Mouse (Mus musculus): ENCODE measurements at regions not wholly inside any gene's neighbourhood (a gene's known extent, or its start where the extent isn't known, plus 50 kb on each side); places are given as distances from the start of the nearest gene placed in this dataset.

- ATAC-seq (replicated peaks; ENCODE audit: low read depth, poor library complexity, severe bottlenecking), result no peak
These were observed 164.9 kb downstream of the Gas1 start for GRCm38 (mm10) chr13:60012046-60012813.

GRCm38 (mm10) chr13:60011092-60011491 lies 166.1 kb downstream of the Gas1 start:
- no peak for ATAC-seq (replicated peaks; ENCODE audit: low read depth, poor library complexity, severe bottlenecking)

- no peak for ATAC-seq (replicated peaks; ENCODE audit: low read depth, poor library complexity, severe bottlenecking)
These were observed 169.6 kb downstream of the Gas1 start for GRCm38 (mm10) chr13:60007593-60007992.

GRCm38 (mm10) chr13:60007031-60007430 lies 170.1 kb downstream of the Gas1 start:
- ATAC-seq (replicated peaks; ENCODE audit: low read depth, poor library complexity, severe bottlenecking), result no peak

DNA sequence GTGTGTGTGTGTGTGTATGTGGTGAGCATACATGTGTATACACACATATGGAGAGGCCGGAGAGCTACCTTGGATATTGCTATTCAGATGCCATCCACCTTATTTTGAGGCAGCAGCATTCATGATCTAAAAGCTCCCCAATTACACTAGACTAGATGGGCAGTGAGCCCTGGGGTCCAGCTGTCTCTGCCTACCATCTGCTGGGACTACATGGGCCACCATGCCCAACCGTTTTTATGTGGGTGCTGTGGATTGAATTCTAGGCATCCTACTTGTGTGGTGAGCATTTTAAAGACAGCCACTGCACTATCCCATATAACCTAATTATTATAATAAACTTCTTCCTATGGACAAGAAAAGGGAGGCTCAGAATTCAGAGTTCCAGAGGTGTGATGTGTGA lies 172.6 kb downstream of the Gas1 start:
- ATAC-seq (replicated peaks; ENCODE audit: low read depth, poor library complexity, severe bottlenecking), result no peak

DNA sequence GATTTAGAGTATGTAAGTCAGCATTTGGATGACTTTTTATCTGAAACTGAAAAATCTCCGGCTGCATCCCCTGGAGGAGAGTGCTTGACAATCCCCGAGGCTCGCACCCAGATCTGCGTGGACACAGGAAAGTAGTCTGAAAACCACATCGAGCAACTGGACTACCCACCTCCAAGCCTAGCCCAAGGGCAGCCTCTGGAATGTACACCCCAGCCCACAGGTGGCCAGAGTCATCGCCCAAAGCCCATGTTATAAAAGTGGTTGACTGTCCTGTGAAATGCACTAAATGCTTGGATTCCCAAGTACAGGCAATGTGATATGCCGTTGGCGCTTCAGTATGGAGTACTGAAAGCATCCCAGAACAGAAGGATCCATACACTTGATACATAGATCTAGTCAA lies 175.1 kb downstream of the Gas1 start:
- no peak for ATAC-seq (replicated peaks; ENCODE audit: low read depth, poor library complexity, severe bottlenecking)

GRCm38 (mm10) chr13:60001637-60002036 lies 175.5 kb downstream of the Gas1 start:
- no peak for ATAC-seq (replicated peaks; ENCODE audit: low read depth, poor library complexity, severe bottlenecking)

DNA sequence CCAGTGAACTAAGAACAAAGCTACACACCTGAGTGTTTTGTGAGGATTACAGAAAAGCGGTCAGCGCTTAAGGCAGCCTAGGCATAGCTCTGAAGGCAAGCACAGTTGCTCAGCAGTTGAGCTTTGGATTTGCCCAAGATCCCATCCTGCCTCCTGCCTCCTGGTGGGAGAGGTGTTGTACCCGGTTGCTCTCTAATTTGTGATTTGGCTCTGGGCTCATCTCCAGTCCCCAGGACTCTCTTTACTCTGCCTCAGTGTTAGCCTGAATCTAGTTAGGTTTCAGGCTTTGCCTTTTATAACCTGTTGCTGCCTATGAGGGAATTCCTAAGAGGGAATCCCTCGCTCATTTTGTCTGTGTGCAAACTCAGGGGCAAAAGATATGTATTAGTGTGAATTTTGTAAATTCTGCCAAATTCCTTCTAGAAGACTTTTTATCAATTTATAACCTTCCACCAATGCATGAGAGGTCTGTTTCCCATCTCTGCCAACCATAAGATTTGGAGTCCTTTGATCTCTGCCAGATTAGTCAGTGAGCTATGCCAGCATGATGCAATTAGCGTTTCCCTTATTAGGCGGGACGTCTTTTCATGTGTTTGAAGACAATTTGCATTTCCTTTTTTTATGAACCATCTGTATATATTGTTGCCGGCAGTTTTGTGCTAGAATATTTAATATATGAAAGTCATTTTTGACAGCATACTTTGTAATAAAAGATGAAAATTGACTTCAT lies 176.4 kb downstream of the Gas1 start:
- ATAC-seq (replicated peaks; ENCODE audit: low read depth, poor library complexity, severe bottlenecking), result no peak

DNA sequence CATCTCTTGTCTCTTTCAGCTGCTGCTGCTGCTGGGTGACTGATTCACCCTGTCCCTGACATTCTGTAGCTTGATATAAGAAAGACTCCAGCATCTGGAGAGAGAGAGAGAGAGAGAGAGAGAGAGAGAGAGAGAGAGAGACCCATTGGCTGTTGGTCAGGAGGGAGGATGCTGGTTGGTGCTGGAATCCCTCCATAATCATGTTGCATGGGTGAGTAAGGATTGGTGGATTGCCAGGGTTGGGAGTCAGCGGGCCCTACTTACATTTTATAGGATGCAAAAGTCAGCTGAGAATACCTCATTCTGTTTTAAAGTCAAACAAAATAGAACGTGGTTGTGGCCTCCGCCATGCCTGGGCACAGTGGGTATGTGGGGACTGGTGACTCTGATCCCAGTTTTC lies 174.5 kb upstream of the Tut7 start:
- ATAC-seq (replicated peaks; ENCODE audit: low read depth, poor library complexity, severe bottlenecking), result no peak

DNA sequence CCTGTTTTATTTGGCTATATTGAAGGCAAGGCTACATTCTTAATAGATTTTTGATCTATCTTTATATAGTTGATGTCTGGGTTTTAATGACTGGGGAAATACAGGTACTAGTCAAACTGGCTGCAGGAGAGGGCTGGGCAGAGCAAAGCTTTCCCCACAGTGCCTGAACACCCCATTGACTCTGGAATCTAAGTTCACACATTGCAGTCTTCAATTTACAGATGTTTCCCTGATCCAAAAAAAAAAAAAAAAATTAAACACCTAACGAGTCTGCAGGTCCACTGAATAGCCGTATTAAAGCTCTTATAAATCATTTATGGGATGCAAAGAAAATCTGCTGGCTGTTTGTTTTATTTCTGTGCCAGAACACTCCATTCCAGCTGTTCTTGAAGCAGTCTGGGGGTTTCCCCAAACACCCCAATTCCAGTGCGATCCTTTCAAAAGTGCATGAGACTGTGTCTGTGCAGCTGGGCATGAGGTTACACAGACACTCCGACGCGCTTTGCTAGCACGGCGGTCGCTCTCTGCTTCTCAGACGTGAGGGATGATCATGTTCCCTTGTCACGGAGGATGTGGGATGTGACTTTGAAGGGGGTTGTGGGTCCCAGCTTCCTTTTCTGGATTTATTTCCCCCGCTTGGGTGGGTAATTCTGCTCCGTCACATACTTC lies 173.3 kb upstream of the Tut7 start:
- no peak for ATAC-seq (replicated peaks; ENCODE audit: low read depth, poor library complexity, severe bottlenecking)

DNA sequence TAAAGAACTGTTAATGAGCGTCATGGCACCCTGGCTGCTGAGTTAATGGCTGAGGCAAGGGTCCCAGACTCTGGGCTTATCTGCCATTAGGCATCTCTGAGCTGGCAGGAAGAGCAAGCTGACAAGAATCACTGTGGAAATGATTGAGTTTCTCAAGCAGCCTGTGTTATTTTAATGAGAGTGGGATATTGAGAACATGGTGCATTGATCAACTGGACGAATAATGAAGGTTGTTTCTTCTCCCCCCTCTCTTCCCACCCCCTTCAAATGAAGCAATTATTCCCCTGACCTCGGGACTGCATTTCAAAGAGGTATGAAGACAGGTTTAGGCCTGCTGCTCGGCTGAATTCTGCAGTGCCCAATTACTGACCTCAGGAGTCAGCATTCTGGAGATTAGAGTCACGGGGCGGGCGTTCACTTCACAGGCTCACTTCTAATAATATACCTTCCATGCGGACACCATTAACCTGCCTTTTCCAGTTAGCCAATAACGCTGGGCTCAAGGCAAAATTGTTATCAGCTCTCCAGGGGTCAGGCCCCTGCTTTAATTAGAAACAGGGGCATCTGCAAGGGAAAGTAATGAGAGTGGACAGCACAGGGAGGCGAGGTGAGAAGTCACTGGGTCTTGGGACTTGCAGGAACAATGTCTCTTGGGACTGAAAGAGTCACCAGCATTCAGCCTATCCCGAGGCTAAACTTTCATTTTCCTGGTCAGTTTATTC lies 170.0 kb upstream of the Tut7 start:
- no peak for ATAC-seq (replicated peaks; ENCODE audit: low read depth, poor library complexity, severe bottlenecking)

- no peak for ATAC-seq (replicated peaks; ENCODE audit: low read depth, poor library complexity, severe bottlenecking)
These were observed 169.4 kb upstream of the Tut7 start for GRCm38 (mm10) chr13:59992346-59992745.

GRCm38 (mm10) chr13:59990402-59991280 lies 167.7 kb upstream of the Tut7 start:
- no peak for ATAC-seq (replicated peaks; ENCODE audit: low read depth, poor library complexity, severe bottlenecking)

DNA sequence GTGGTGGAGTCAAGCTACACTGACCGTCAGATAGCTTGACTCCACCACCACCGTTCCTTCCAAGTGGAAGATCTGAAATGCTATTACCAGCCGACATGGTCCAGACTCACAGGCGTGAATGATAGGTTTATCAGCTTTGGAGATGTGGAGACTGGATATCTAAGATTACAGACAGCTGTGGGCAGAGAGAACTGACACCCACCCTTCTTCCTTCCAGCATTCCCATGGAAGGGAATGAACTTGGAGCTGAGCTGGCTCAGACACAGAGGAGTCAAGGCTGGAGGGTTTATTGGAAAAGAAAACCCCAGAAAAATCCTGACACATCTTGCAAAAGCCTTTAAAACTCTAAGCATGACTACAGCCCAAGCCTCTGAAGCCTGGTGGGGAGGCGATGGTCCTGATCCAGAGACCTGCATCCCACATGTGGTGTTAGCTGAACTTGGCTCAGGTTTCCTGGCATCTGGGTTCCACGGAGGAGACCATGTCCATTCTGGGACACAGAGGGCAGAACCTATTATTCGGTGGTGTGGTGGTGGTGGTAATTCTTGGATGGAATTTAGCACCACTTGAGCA lies 165.5 kb upstream of the Tut7 start:
- ATAC-seq (replicated peaks; ENCODE audit: low read depth, poor library complexity, severe bottlenecking), result no peak

DNA sequence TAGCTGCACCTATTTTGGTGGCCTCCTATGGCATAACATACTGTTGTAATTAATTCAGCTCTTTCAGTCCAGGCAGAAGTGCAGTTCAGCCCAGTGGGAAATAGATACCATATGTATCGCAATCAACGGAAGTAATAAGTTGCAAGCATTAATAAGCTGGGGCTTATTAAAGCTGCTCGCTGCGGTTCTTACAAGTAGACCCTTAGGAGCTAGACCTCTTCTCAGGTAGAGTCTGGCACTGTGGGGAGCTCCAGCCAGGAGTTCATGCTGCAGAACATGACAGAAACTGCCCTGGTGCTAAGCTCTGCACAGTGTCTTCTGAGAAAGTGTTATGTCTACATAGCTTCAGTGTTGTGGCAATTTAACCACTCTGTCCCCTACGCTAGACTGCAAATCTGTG lies 153.5 kb upstream of the Tut7 start:
- no peak for ATAC-seq (replicated peaks; ENCODE audit: low read depth, poor library complexity, severe bottlenecking)

GRCm38 (mm10) chr13:59972093-59972427 lies 149.1 kb upstream of the Tut7 start:
- ATAC-seq (replicated peaks; ENCODE audit: low read depth, poor library complexity, severe bottlenecking), result no peak

GRCm38 (mm10) chr13:59971231-59972092 lies 148.5 kb upstream of the Tut7 start:
- ATAC-seq (replicated peaks; ENCODE audit: low read depth, poor library complexity, severe bottlenecking), result no peak

DNA sequence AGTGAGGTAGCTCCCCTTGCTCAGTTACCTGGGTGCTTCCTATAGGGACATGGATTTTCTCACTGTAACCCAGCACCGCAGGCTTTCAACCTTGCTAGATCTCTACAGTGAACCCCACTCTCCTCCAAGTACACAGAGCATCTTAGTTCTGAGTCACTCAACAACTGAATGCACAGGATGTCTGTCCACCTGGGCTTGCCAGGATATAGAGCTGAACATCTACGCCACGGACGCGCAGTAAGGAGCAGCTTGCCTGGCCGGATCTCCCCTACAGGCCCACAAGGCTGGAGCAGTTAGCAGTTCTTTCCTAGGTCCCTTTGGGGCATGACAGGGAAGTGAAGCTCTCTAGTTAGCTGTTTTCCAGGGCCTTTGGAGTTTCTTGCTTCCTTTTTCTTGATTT lies 147.5 kb upstream of the Tut7 start:
- ATAC-seq (replicated peaks; ENCODE audit: low read depth, poor library complexity, severe bottlenecking), result no peak

GRCm38 (mm10) chr13:59969484-59969883 lies 146.5 kb upstream of the Tut7 start:
- no peak for ATAC-seq (replicated peaks; ENCODE audit: low read depth, poor library complexity, severe bottlenecking)

All from common myeloid progenitor, adult 5-6 weeks (primary cell).